Comparison of ENCODE assay signal across 16 mouse cellular contexts in the genomic region with DNA sequence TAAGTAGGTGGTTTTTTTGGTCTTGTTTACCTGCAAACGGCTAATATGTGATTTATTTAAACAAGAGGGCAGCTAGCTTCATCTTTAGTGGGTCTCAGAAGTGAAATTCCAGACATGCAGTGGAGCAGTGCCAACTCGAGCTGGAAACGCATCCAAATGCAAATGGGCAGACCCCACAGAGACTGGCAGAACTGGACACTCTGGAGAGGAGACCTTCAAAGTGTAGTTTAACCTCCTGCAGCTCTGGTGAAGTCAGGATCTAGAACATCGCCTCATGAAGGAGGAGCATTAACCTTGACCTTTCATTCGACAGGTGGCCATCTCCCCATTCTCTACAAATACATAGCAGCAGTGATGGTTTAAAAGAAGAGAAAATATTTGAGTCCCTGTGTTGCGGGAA.
"Had no signal": no experiment of that assay in that cellular context is flagged by ENCODE, and none has a peak within 500 bp of the region (broad histone marks: within the 10 kb centered on the region; RNA-seq: fewer than 3 reads in every experiment).

No protein-coding gene starts in this region.

- H3K4me1 ChIP-seq: limb, embryonic 12.5 days; liver, embryonic 13.5 days; lung, embryonic 15.5 days; megakaryocyte, embryonic 14.5 days; midbrain, embryonic 12.5 days had no signal

- H3K36me3 ChIP-seq: limb, embryonic 12.5 days; liver, embryonic 13.5 days; lung, embryonic 15.5 days; midbrain, embryonic 12.5 days had no signal

- H3K27me3 ChIP-seq: limb, embryonic 12.5 days; liver, embryonic 13.5 days; lung, embryonic 15.5 days; megakaryocyte, embryonic 14.5 days; midbrain, embryonic 12.5 days had no signal

- H3K4me2 ChIP-seq: limb, embryonic 12.5 days; liver, embryonic 13.5 days; lung, embryonic 15.5 days; midbrain, embryonic 12.5 days had no signal

- H3K27ac ChIP-seq: limb, embryonic 12.5 days; liver, embryonic 13.5 days; lung, embryonic 15.5 days; macrophage; midbrain, embryonic 12.5 days; stomach, postnatal 0 days had no signal

- H3K9me3 ChIP-seq: limb, embryonic 12.5 days; liver, embryonic 13.5 days; lung, embryonic 15.5 days; midbrain, embryonic 12.5 days had no signal

- H3K9ac ChIP-seq: limb, embryonic 12.5 days; liver, embryonic 13.5 days; liver, postnatal 0 days; lung, embryonic 15.5 days; midbrain, embryonic 12.5 days had no signal

- H3K4me3 ChIP-seq: limb, embryonic 12.5 days; liver, embryonic 13.5 days; lung, embryonic 15.5 days; megakaryocyte, embryonic 14.5 days; midbrain, embryonic 12.5 days had no signal

- ATAC-seq: hindbrain, embryonic 16.5 days; inflammation-experienced regulatory T-cells, adult 6 months; intestine, postnatal 0 days; liver, postnatal 0 days had no signal

- DNase-seq: liver; liver, embryonic 13.5 days; liver, postnatal 0 days; lung, postnatal 14 days; right cerebral cortex, postnatal 14 days; thymus, adult 2 months; thymus, postnatal 25 days had no signal
